Mouse (Mus musculus) kidney, adult 2 months (tissue): ENCODE results near the gene Synpr. TPM values are rescaled to one million over a fixed set of nuclear protein-coding genes. Genes with fewer than 3 reads are reported as not detected.

Source experiments
- DNase-seq: peaks from one replicate; pipeline ENCODE4 v3.0.0; 2021
- H3K27ac ChIP-seq: fragments of 200-500 bp; 2 replicates; pipeline ENCODE4 v1.5.1; 2012; ENCODE audit warnings: low read depth, low read length, control low read depth, inconsistent platforms; ENCODE audit not compliant: insufficient read depth
- H3K27me3 ChIP-seq: fragments of 200-500 bp; replicated peaks from 2 replicates; pipeline ENCODE4 v1.6.1; 2012; ENCODE audit warnings: mild to moderate bottlenecking, moderate library complexity, low read length, inconsistent platforms; ENCODE audit not compliant: control insufficient read depth, insufficient read depth
- H3K36me3 ChIP-seq: fragments of 200-500 bp; 2 replicates; pipeline ENCODE4 v1.6.1; 2012; ENCODE audit warnings: mild to moderate bottlenecking, moderate library complexity, low read length, inconsistent platforms; ENCODE audit not compliant: control insufficient read depth, insufficient read depth
- H3K4me1 ChIP-seq: fragments of 200-500 bp; 2 replicates; pipeline ENCODE4 v1.6.1; 2011; ENCODE audit warnings: low read length; ENCODE audit not compliant: control insufficient read depth, insufficient read depth
- H3K4me3 ChIP-seq: fragments of 200-500 bp; 2 replicates; pipeline ENCODE4 v1.5.1; 2011; ENCODE audit warnings: mild to moderate bottlenecking, low read depth, low read length, control low read depth; ENCODE audit not compliant: insufficient read depth
- CTCF ChIP-seq: fragments of 200-500 bp; conservative IDR thresholded peaks from 2 replicates; pipeline ENCODE4 v1.5.1; 2011; ENCODE audit warnings: low read depth, mild to moderate bottlenecking, control low read depth, low read length, moderate library complexity, mixed read lengths; ENCODE audit not compliant: insufficient read depth, insufficient read length
- POLR2A ChIP-seq: fragments of 200-500 bp; IDR thresholded peaks from one replicate; pipeline ENCODE4 v1.6.1; 2011; ENCODE audit warnings: low read depth, low read length, control low read depth
- WGBS: fragments of 180-500 bp; shearing (Covaris S2); methylation state at CpG from one replicate; pipeline ENCODE4 v1.1.7; 2018; 5-methylcytosine and 5-hydroxymethylcytosine counted together
- polyA plus RNA-seq: library from polyadenylated mRNA; depleted of rRNA; stranded (reverse); fragments of >200 nt; gene quantifications from 2 replicates; pipeline ENCODE4 v1.2.3, GENCODE M21; 2012

Synpr gene
- polyA plus RNA-seq, 1 experiment: not detected

DNA sequence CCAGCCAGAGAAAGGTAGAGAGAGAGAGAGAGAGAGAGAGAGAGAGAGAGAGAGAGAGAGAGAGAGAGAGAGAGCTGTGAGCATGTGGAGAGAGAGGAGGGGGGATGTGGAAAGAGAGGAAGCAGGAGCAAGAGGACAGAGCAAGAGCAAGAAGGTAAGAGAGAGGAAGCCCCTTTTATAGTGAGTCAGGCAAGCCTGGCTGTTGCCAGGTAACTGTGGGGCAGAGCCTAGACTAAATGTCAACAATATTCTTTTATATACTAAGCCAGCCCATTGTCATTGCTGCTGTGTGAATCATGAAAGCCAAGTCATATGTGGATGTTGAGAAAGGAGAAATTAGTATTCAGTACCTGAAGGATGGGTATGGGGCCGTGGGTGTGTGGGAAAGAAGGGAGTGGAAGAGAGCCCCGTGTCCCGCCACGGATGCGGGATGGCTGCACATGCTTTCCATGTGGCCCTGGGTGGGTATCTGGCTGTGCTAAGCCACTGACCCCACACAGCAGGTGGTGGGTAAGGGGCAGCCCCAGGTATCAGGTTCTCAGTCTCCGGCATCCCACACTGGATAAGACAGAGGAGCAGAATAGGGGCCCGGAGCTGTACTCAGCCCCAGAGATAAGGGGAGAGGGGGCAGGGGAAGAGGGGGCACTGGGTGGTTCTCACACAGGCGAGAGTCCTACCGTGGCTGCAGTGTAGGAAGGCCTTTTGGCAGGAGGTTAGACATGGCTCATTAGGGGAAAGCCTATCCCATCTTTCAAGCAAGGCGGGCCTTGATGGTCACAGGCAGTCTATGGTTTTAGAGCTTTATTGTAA lies 48.1 kb downstream of the Synpr start:
- no peaks in the 10 kb centered on the region for H3K4me1 ChIP-seq
- H3K27me3 ChIP-seq: no peaks in the 10 kb centered on the region
- WGBS: 56% methylated on average over 10 of the region's 10 CpGs
- no peak overlapping the region for H3K27ac ChIP-seq
- no peak overlapping the region for H3K4me3 ChIP-seq
- TF ChIP-seq CTCF: no peak
- TF ChIP-seq POLR2A: no peak
- H3K36me3 ChIP-seq: no peaks in the 10 kb centered on the region
- no peak for DNase-seq

DNA sequence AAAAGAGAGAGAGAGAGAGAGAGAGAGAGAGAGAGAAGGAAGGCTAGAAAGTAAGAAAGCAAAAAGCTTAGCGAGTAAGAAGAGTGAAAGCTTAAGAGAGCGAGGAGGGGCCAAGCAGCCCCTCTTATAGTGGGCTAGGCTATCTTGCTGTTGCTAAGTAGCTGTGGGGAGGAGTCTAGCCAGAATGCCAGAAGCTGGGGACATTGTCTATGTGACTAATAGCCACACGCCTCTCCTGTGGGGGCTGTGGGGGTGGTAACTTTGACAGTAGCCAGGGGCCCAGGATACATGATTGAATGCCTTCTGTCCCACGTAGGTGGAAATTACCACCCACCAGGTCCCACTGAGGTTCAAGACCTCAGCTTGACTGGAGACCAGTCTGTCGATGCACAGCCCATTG lies 48.8 kb downstream of the Synpr start:
- no peaks in the 10 kb centered on the region for H3K36me3 ChIP-seq
- no peaks in the 10 kb centered on the region for H3K27me3 ChIP-seq
- TF ChIP-seq CTCF: no peak
- no peak for TF ChIP-seq POLR2A
- WGBS: 64% methylated on average over 5 of the region's 5 CpGs
- no peak overlapping the region for H3K4me3 ChIP-seq
- H3K27ac ChIP-seq: no peak overlapping the region
- DNase-seq: no peak
- H3K4me1 ChIP-seq: no peaks in the 10 kb centered on the region

DNA sequence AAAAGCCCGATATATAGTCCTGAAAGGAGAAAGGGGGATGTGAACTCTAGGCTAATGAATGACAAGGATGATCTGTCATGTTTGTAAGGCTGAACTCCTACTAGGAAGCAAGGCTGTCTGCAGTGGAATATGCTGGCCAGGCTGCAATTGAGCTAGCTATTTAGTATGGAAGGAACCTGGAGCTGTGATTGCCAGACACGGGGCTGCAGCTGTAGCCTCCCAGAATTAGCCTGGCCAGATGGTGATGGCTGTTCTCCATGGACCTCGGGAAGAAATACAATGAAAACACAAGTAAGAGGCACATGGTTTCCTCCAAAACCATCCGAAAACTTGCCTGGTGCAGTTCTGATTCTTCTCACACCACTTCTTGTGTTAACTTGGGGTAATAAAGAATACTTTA lies 51.6 kb downstream of the Synpr start:
- Histone ChIP-seq H3K27me3 (no peaks in the 10 kb centered on the region), H3K4me1 (no peaks in the 10 kb centered on the region), H3K27ac (no peak overlapping the region), H3K4me3 (no peak overlapping the region), H3K36me3 (no peaks in the 10 kb centered on the region)
- no peak for TF ChIP-seq CTCF
- no peak for TF ChIP-seq POLR2A
- 62% methylated on average over 4 of the region's 4 CpGs for WGBS
- no peak for DNase-seq

DNA sequence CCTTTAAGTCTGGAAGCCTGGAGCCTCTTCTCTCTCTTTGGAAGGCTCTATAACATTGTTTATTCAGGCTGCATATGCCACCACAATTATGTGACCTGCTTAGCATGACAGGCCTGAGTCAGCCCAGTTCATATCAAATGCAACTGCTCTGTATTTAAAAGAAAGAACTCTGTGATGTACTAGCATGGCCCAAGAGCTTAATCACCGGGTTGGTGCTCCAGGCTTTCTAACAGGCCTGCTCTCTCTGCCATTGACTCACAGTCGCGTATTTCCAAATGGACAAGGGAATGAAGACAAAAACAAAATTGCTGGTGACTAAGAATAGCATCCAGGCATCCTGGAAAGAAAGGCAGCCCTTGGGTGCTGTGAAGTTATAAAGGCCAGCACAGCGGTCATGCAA lies 56.1 kb downstream of the Synpr start:
- no peaks in the 10 kb centered on the region for H3K4me1 ChIP-seq
- H3K36me3 ChIP-seq: no peaks in the 10 kb centered on the region
- no peak overlapping the region for H3K27ac ChIP-seq
- 77% methylated on average over 4 of the region's 4 CpGs for WGBS
- TF ChIP-seq POLR2A: no peak
- no peak for TF ChIP-seq CTCF
- no peak overlapping the region for H3K4me3 ChIP-seq
- no peak for DNase-seq
- H3K27me3 ChIP-seq: no peaks in the 10 kb centered on the region

DNA sequence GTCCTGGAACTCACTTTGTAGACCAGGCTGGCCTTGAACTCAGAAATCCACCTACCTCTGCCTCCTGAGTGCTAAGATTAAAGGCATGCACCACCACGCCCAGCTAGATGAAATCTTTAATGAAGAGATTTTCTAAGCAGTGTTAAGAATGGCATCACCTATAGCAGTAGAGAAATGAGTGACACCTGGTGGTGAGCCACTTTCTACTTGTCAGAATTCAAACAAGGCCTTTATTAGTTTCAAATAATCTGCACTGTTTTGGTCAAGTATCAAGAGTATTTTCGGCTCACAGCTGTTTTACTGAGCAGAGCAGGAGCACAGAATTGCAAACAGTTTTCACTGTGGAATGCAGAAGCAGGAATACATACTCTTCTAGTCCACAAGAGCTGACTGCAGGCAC lies 59.7 kb downstream of the Synpr start:
- no peak overlapping the region for H3K27ac ChIP-seq
- 70% methylated on average over 2 of the region's 2 CpGs for WGBS
- no peaks in the 10 kb centered on the region for H3K36me3 ChIP-seq
- no peak for DNase-seq
- TF ChIP-seq POLR2A: no peak
- no peaks in the 10 kb centered on the region for H3K4me1 ChIP-seq
- H3K27me3 ChIP-seq: no peaks in the 10 kb centered on the region
- H3K4me3 ChIP-seq: no peak overlapping the region

DNA sequence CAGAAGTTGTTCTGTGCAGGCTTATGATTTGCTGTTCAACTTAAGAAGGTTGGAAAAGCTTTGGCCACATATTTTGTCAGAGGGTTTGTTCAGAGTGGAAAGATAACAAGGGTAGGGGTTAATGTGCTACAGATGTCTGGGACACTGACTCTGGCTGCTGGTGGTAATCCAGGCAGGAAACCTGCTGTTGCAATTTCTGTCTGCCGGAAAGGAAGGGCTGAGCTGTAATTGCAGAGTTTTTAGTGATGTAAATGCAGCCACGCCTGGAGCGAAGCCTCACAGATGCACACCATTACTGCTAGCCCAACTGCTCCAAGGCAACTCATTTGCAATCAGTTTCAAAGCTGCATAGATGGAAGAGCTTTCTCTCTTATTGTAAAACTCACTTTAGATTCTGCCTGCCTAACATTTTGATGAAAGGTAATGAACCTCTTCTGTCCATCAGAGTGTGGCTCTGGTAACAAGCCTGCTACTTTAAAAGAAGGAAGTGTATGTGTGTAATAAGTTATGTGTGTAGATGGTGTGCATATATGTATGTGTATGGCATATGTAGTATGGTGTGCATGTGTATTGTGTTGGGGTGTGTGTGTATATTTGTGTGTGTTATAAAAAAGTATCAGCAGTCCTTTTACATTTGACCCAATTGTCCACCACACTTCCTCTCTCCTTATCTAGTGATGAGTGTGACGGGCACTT lies 64.7 kb downstream of the Synpr start:
- no peak overlapping the region for H3K4me3 ChIP-seq
- no peak overlapping the region for H3K27ac ChIP-seq
- H3K4me1 ChIP-seq: no peaks in the 10 kb centered on the region
- DNase-seq: no peak
- no peak for TF ChIP-seq CTCF
- TF ChIP-seq POLR2A: no peak
- WGBS: 50% methylated on average over 4 of the region's 4 CpGs
- H3K27me3 ChIP-seq: no peaks in the 10 kb centered on the region
- H3K36me3 ChIP-seq: no peaks in the 10 kb centered on the region

DNA sequence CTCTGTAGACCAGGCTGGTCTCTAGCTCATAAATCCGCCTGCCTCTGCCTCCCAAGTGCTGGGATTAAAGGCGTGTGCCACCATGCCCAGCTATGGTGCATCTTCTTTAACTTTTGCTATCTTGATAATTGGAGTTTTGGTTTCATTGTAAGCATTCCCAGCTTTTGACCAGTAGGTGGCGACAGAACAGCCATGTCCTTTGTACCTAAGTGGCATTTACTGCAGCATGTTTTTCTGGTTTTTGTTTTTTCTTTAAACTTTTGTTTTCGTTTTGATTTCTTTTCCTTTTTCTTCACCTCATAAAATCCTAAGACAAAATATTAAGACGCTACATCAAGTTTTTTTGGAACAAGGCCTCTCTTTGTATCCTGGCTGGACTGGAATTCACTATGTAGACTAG lies 69.6 kb downstream of the Synpr start:
- 16% methylated on average over 5 of the region's 5 CpGs for WGBS
- H3K4me3 ChIP-seq: no peak overlapping the region
- no peaks in the 10 kb centered on the region for H3K36me3 ChIP-seq
- peak; percentile 38 for DNase-seq
- H3K27me3 ChIP-seq: no peaks in the 10 kb centered on the region
- no peak overlapping the region for H3K27ac ChIP-seq
- no peaks in the 10 kb centered on the region for H3K4me1 ChIP-seq
- TF ChIP-seq CTCF (0 out of 2 replicates have a peak, but pooled peaks have one; percentile 7), POLR2A (no peak)
